Mouse (Mus musculus) cerebellum, adult 2 months (tissue): ENCODE measurements around the gene Gm9970.

Experiments used
- CTCF ChIP-seq: fragments of 200-500 bp; IDR thresholded peaks from 2 replicates; pipeline ENCODE4 v1.5.1; 2011; ENCODE audit warnings: low read depth, mild to moderate bottlenecking, control low read depth, low read length, moderate library complexity, borderline replicate concordance; ENCODE audit not compliant: insufficient read depth
- POLR2A ChIP-seq: fragments of 200-500 bp; IDR thresholded peaks from 2 replicates; pipeline ENCODE4 v1.6.1; 2011; ENCODE audit warnings: low read length, control low read depth, borderline replicate concordance; ENCODE audit not compliant: insufficient read depth

DNA sequence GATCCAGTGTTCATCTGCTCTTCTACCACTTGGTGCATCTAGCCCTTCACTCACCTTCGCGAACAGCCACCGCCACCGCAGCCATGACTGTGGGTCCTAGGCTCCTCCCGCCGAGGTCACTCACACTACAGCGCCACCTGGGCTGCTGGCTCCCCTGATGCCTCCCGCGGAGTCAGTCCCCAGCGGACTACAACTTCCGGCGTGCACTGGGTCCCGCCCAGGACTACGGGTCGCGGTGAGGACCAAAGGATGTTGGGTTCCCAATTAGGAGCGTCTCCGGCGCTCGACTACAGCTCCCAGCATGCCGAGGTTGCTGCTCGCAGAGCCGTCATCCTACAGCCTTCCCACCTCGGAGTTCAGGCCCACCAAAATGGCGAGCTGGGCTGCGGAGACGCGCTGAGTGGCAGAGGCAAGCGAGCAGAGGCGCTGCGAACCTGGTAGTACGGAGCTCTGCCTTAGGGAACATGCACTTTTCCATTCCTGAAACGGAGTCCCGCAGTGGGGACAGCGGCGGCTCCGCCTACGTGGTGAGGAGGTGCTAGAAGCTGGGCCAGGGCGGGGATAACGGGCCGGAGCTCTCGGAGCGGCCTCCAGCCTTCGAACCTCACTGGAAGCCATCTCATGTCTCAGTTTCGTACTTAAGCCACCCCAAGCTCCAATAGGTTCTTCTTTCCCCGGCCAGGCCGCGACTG is 47.9 kb downstream of the Gm9970 start, which contains the start of the genes Snx17 and Eif2b4:
- peak; percentile 36; the same call in 1 of the 2 replicates for TF ChIP-seq CTCF
- peak; percentile 80 for TF ChIP-seq POLR2A
